Mouse (Mus musculus) intestine, postnatal 0 days (tissue): ENCODE results near the gene Tmem260. TPM values are rescaled to one million over a fixed set of nuclear protein-coding genes. Genes with fewer than 3 reads are reported as not detected.

Source experiments
- ATAC-seq: fragments of 200-750 bp; cut with Nextera tagmentation; 2 replicates; pipeline ENCODE4 v1.8.0; 2017; ENCODE audit warnings: mild to moderate bottlenecking, moderate TSS enrichment, moderate library complexity
- H3K27ac ChIP-seq: fragments of 300-500 bp; sonication (generic); 2 replicates; pipeline ENCODE4 v1.5.1; 2014; ENCODE audit warnings: mild to moderate bottlenecking, low read depth, low read length, moderate library complexity
- H3K27me3 ChIP-seq: fragments of 300-500 bp; sonication (generic); replicated peaks from 2 replicates; pipeline ENCODE4 v1.6.1; 2014; ENCODE audit warnings: low read length, mixed read lengths; ENCODE audit not compliant: control insufficient read depth, insufficient read depth
- H3K36me3 ChIP-seq: fragments of 300-500 bp; sonication (generic); 2 replicates; pipeline ENCODE4 v1.6.1; 2014; ENCODE audit warnings: mild to moderate bottlenecking, moderate library complexity; ENCODE audit not compliant: control insufficient read depth, insufficient read depth
- H3K4me1 ChIP-seq: fragments of 300-500 bp; sonication (generic); replicated peaks from 2 replicates; pipeline ENCODE4 v1.6.1; 2014; ENCODE audit warnings: antibody characterized with exemption, low read length, mixed read lengths; ENCODE audit not compliant: control insufficient read depth, insufficient read depth
- H3K4me2 ChIP-seq: fragments of 300-500 bp; sonication (generic); replicated peaks from 2 replicates; pipeline ENCODE4 v1.6.1; 2014; ENCODE audit warnings: low read depth, mild to moderate bottlenecking, moderate library complexity
- H3K4me3 ChIP-seq: fragments of 300-500 bp; sonication (generic); 2 replicates; pipeline ENCODE4 v1.5.1; 2014; ENCODE audit warnings: low read depth, low read length
- H3K9ac ChIP-seq: fragments of 300-500 bp; sonication (generic); 2 replicates; pipeline ENCODE4 v1.6.1; 2014; ENCODE audit warnings: mild to moderate bottlenecking, low read depth, low read length
- H3K9me3 ChIP-seq: fragments of 300-500 bp; sonication (generic); 2 replicates; pipeline ENCODE4 v1.6.1; 2016; ENCODE audit warnings: mixed run types; ENCODE audit not compliant: control insufficient read depth
- CTCF ChIP-seq: sonication (generic); IDR thresholded peaks from 2 replicates; pipeline ENCODE4 v1.5.1; 2016; ENCODE audit warnings: low read depth, mild to moderate bottlenecking, control low read depth, antibody characterized with exemption, moderate library complexity
- WGBS: fragments of 180-500 bp; shearing (Covaris S2); extraction: QIAGEN DNeasy Blood & Tissue Kit; methylation state at CpG from one replicate; pipeline ENCODE4 v1.1.7; 2014; 5-methylcytosine and 5-hydroxymethylcytosine counted together
- polyA plus RNA-seq: library from polyadenylated mRNA; unstranded; fragments of >200 nt; fragmentation: Nextera tagmentation; extraction: Ambion mirVana; gene quantifications from 2 replicates; pipeline ENCODE4 v1.2.1, GENCODE M21; 2015

The Tmem260 gene
- polyA plus RNA-seq, 1 experiment from 2014 or later, result 6.2 TPM

DNA sequence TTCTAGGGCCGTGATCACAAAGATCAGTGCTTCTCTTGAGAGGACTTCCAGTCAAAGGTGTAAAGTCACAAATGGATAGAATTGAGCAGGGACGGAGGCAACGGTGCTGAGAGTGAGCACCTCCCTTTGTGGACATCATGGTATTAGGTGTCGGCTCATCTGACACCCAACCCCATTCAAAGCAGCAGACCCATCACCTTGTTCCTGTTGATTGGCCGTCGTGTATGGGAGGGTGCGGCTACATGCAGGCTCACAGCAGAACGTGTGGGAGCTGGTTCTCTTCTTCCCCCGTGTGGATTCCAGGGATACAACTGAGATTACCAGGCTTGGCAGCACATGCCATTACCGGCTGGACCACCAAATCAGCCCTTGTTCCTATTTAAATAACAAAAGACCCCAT is 84.7 kb downstream of the Tmem260 start:
- no peak overlapping the region for H3K27ac ChIP-seq
- no peak overlapping the region for H3K4me2 ChIP-seq
- no peak for TF ChIP-seq CTCF
- H3K27me3 ChIP-seq, result no peaks in the 10 kb centered on the region
- ATAC-seq, result no peak
- no peaks in the 10 kb centered on the region for H3K9me3 ChIP-seq
- H3K4me1 ChIP-seq, result no peaks in the 10 kb centered on the region
- WGBS, result 62% methylated on average over 10 of the region's 10 CpGs
- H3K36me3 ChIP-seq, result no peaks in the 10 kb centered on the region
- H3K4me3 ChIP-seq, result no peak overlapping the region
- no peak overlapping the region for H3K9ac ChIP-seq

DNA sequence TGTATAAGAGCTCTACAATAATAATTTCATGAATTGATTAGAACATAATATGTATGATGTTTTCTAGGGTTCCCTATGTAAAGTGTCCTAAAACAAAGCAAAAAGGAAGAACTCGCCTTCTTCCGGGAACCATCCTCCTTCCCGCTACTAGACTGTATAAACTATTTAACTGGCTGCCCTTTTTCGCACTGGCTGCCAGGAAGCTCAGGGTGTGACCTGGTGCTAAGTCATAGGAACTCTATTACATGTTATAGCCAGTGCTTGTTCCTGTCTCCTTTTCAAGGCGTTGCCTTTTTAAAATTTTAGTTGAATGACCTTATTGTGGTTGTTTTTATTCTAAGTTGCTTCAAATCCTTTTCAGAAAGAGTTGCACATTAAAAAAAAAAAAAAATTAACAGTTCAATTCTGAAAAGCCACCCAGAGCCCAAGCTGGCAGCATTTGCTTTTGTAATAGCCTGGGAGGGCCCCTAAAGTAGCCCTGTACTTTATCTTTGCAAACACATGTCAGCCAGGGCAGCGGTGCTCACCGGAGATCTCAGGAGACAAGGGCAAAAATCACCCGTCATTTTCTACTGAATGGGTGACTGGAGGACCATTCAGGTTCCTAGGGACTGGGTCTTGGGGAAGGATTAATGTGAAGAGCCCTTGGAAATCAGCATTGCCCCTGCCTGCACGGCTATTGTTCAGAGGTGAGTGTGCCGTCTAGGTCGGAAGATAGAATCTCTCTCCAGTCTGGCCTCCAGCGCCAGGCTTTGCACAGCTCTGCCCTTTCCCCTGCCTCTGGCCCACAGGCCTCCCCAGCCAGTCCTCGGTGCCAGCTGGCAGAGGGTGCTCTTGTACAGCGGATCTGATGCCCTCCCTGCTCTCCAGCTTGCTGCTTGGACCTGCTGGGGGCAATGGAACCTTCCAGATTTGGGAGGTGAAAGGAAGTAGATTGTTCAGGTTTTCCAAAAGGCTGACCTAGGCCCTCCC is 92.2 kb downstream of the Tmem260 start:
- no peak for TF ChIP-seq CTCF
- Histone ChIP-seq H3K4me3 (no peak overlapping the region), H3K4me2 (no peak overlapping the region), H3K36me3 (no peaks in the 10 kb centered on the region), H3K27ac (no peak overlapping the region), H3K4me1 (no peaks in the 10 kb centered on the region), H3K27me3 (no peaks in the 10 kb centered on the region), H3K9ac (no peak overlapping the region), H3K9me3 (no peaks in the 10 kb centered on the region)
- ATAC-seq, result no peak
- 68% methylated on average over 14 of the region's 14 CpGs for WGBS

DNA sequence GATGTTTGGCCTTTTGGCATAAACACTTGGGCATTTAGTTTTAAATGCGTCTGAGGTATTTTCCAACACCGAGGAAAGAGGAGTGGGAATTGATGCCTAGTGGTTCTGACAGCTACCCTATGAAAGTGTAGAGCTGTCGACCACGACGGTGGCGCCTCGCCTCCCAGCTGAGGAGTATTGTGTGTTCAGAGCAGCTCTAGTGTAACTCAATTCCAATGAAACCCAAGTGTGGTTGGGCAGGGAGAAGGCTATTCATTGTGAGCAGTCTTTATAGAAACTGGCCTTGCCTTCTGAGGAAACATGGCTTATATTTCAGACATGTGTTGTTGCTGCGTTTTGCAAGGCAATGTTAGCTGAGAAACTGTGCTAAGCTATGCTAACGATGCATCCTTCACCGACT is 99.2 kb downstream of the Tmem260 start:
- H3K4me1 ChIP-seq, result no peaks in the 10 kb centered on the region
- no peak overlapping the region for H3K27ac ChIP-seq
- no peaks in the 10 kb centered on the region for H3K9me3 ChIP-seq
- no peaks in the 10 kb centered on the region for H3K36me3 ChIP-seq
- H3K27me3 ChIP-seq, result no peaks in the 10 kb centered on the region
- no peak overlapping the region for H3K4me2 ChIP-seq
- no peak overlapping the region for H3K9ac ChIP-seq
- no peak for ATAC-seq
- TF ChIP-seq CTCF, result no peak
- 82% methylated on average over 10 of the region's 10 CpGs for WGBS
- no peak overlapping the region for H3K4me3 ChIP-seq

DNA sequence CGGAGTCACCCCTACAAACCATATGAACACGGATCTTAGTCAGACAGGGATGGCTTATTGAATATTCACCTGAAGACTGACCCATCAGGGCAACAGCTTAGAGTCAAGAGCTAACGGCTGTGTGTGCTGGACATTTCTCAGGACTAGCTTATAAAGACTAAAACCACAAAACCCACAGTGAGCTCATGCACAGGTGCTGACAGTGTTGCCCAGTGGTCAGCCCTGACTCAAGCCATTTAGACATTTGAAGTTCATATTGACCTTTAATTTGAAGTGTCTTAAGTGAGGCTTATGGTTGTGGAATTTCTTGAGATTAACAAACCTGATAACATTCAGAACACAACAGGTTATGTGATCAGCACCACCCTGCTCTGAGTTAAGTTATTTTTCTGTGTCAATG is 100.1 kb downstream of the Tmem260 start:
- H3K4me2 ChIP-seq, result no peak overlapping the region
- 87% methylated on average over 3 of the region's 3 CpGs for WGBS
- H3K9me3 ChIP-seq, result no peaks in the 10 kb centered on the region
- H3K4me3 ChIP-seq, result no peak overlapping the region
- TF ChIP-seq CTCF, result no peak
- H3K36me3 ChIP-seq, result no peaks in the 10 kb centered on the region
- no peak overlapping the region for H3K27ac ChIP-seq
- H3K4me1 ChIP-seq, result no peaks in the 10 kb centered on the region
- H3K9ac ChIP-seq, result no peak overlapping the region
- H3K27me3 ChIP-seq, result no peaks in the 10 kb centered on the region
- no peak for ATAC-seq

DNA sequence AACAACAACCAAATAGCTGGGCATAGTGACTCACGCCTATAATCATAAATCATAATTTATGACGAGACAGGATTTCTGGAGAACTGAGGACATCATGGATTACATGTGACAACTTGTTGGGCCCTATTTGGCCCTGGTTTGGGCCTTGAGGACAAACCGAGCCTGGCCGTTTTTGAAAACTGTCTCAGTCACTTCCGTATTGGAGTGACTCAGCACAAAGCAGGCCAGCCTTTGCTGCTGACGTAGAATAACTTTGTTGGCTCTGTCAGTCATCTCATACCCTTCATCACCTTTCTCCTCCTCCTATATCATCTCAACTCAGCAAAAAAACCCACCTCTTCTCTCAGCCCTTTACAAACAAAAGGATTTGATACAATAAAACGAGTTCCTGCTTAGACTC is 103.8 kb downstream of the Tmem260 start:
- no peak overlapping the region for H3K27ac ChIP-seq
- WGBS, result 73% methylated on average over 7 of the region's 7 CpGs
- no peak for ATAC-seq
- H3K27me3 ChIP-seq, result no peaks in the 10 kb centered on the region
- no peak for TF ChIP-seq CTCF
- H3K4me3 ChIP-seq, result no peak overlapping the region
- no peak overlapping the region for H3K4me2 ChIP-seq
- no peaks in the 10 kb centered on the region for H3K4me1 ChIP-seq
- no peaks in the 10 kb centered on the region for H3K9me3 ChIP-seq
- H3K36me3 ChIP-seq, result no peaks in the 10 kb centered on the region
- no peak overlapping the region for H3K9ac ChIP-seq

DNA sequence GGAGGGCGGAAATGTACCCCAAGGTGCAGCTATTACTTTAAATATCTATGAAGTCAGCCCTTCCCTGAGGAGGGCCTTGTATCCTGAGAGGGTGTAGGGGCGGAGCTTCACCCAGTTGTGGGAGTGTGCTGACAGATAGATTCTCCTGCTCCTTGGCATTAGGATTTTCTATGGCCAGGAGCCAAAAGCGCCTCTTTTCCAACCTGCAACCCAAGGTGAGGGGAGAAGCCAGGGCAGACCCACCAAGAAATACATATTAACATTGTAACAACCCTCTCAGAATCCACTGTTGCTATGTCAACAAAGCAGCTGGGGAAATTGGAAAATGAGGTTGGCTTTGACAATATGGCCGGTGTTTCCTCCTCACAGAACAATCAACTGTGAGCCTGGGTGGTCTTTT is 107.3 kb downstream of the Tmem260 start:
- Histone ChIP-seq H3K4me1 (no peaks in the 10 kb centered on the region), H3K9me3 (no peaks in the 10 kb centered on the region), H3K4me3 (no peak overlapping the region), H3K27ac (no peak overlapping the region), H3K36me3 (no peaks in the 10 kb centered on the region), H3K4me2 (no peak overlapping the region), H3K9ac (no peak overlapping the region), H3K27me3 (no peaks in the 10 kb centered on the region)
- no peak for TF ChIP-seq CTCF
- ATAC-seq, result no peak
- 69% methylated on average over 4 of the region's 4 CpGs for WGBS
